Comparison of ENCODE assay signal across 27 mouse cellular contexts in the genomic region with DNA sequence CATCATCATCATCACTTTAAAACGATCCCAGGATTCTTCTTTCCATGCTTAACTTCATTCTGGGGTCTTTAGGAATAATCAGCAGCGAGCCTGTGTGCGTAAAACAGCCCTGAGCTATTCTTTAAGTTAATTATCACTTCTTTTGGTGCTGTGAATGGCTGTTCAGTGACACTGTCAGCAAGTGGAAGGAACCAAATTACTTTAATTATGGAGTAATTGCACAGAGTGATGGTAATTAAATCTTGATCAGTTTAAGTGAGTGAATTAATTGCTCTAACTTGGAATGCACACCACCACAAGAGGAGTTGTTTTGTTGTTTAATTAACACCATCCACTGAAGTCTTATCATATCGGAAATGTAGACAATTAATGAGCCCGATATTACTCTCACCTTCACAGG. TPM values are rescaled to one million over a fixed set of nuclear protein-coding genes. Genes with fewer than 3 reads are reported as not detected.
DNase-seq lines count a peak whose midpoint lies in the region; ATAC-seq and TF ChIP-seq lines count a peak whose summit lies in the region.
"Had no signal": no experiment of that assay in that cellular context is flagged by ENCODE, and none has a peak within 500 bp of the region (broad histone marks: within the 10 kb centered on the region; RNA-seq: fewer than 3 reads in every experiment).

No protein-coding gene starts in this region.

- TF ChIP-seq POLR2A in brain, embryonic 14.5 days (IDR thresholded peaks at IDR 0.05; ENCODE audit: borderline replicate concordance, extremely low read depth, insufficient read depth, insufficient read length, poor library complexity, severe bottlenecking) = no peak

- peak; percentile 59; the same call in 1 of the 2 replicates for ATAC-seq in hindbrain, embryonic 15.5 days (ENCODE audit: low FRiP score, low read depth)
- ATAC-seq in forebrain, embryonic 14.5 days = peak; percentile 91
- peak; percentile 78 for ATAC-seq in neural tube, embryonic 14.5 days (ENCODE audit: low read depth)
- ATAC-seq in intestine, embryonic 15.5 days = no peak
- ATAC-seq: intestine, postnatal 0 days; liver, embryonic 12.5 days had no signal

- no peak overlapping the region for H3K27ac ChIP-seq in hindbrain, embryonic 15.5 days (replicated peaks)
- no peak overlapping the region for H3K27ac ChIP-seq in hindbrain, embryonic 10.5 days
- no peak overlapping the region for H3K27ac ChIP-seq in forebrain, embryonic 14.5 days (ENCODE audit: low read depth, low read length)
- H3K27ac ChIP-seq in neural tube, embryonic 14.5 days (ENCODE audit: low read depth, low read length) = no peak overlapping the region
- no peak overlapping the region for H3K27ac ChIP-seq in intestine, embryonic 15.5 days
- H3K27ac ChIP-seq: embryonic facial prominence, embryonic 13.5 days; gastrocnemius, adult 2 months; heart, embryonic 10.5 days; layer of hippocampus, adult 2 months; limb, embryonic 13.5 days; liver, embryonic 12.5 days had no signal

- DNase-seq in hindbrain, embryonic 10.5 days (ENCODE audit: low spot score) = no peak
- DNase-seq in brain, embryonic 14.5 days (ENCODE audit: low read depth) = peak; percentile 93
- DNase-seq in forebrain, embryonic 14.5 days (ENCODE audit: low spot score) = peak; percentile 91
- DNase-seq in left cerebral cortex, adult 11 months (ENCODE audit: low spot score) = no peak
- DNase-seq: adrenal gland, adult 2 months; B cell, adult 2 months; cerebellum, adult 8-10 months; cerebellum, postnatal 36 days; embryo, embryonic 11 days; gastrocnemius, adult 2 months; kidney, postnatal 25 days; lung, adult 18-20 months; lung, postnatal 14 days; thymus, postnatal 25 days had no signal

- H3K9ac ChIP-seq in hindbrain, embryonic 15.5 days = no peak overlapping the region
- no peak overlapping the region for H3K9ac ChIP-seq in forebrain, embryonic 14.5 days (ENCODE audit: low read length)
- no peak overlapping the region for H3K9ac ChIP-seq in neural tube, embryonic 14.5 days (replicated peaks; ENCODE audit: low read depth, low read length)
- no peak overlapping the region for H3K9ac ChIP-seq in intestine, embryonic 15.5 days
- H3K9ac ChIP-seq: embryonic facial prominence, embryonic 13.5 days; limb, embryonic 13.5 days; liver, embryonic 12.5 days had no signal

- H3K4me3 ChIP-seq in hindbrain, embryonic 15.5 days = no peak overlapping the region
- no peak overlapping the region for H3K4me3 ChIP-seq in hindbrain, embryonic 10.5 days
- H3K4me3 ChIP-seq in forebrain, embryonic 14.5 days (ENCODE audit: low read depth, low read length) = no peak overlapping the region
- no peak overlapping the region for H3K4me3 ChIP-seq in neural tube, embryonic 14.5 days (ENCODE audit: low read depth, low read length)
- no peak overlapping the region for H3K4me3 ChIP-seq in intestine, embryonic 15.5 days (replicated peaks)
- H3K4me3 ChIP-seq: embryonic facial prominence, embryonic 13.5 days; erythroblast, embryonic 14.5 days; gastrocnemius, adult 2 months; heart, embryonic 10.5 days; layer of hippocampus, adult 2 months; limb, embryonic 13.5 days; liver, embryonic 12.5 days had no signal

- H3K4me1 ChIP-seq in hindbrain, embryonic 15.5 days (replicated peaks) = peaks cover 6% of the 10 kb centered on the region; the same call in 1 of the 2 replicates
- peaks cover 11% of the 10 kb centered on the region for H3K4me1 ChIP-seq in hindbrain, embryonic 10.5 days (replicated peaks)
- H3K4me1 ChIP-seq in forebrain, embryonic 14.5 days (ENCODE audit: control insufficient read depth, insufficient read depth, low read length) = peaks cover 3% of the 10 kb centered on the region; the same call in 1 of the 2 replicates
- H3K4me1 ChIP-seq in neural tube, embryonic 14.5 days (ENCODE audit: control insufficient read depth, insufficient read depth, low read length) = 0 out of 2 replicates have a peak, but pooled peaks cover 3% of the 10 kb centered on the region
- H3K4me1 ChIP-seq in intestine, embryonic 15.5 days (replicated peaks) = 0 out of 2 replicates have a peak, but pooled peaks cover 6% of the 10 kb centered on the region
- H3K4me1 ChIP-seq: limb, embryonic 13.5 days had no signal

- H3K36me3 ChIP-seq in hindbrain, embryonic 15.5 days = no peaks in the 10 kb centered on the region
- no peaks in the 10 kb centered on the region for H3K36me3 ChIP-seq in hindbrain, embryonic 10.5 days
- no peaks in the 10 kb centered on the region for H3K36me3 ChIP-seq in forebrain, embryonic 14.5 days (ENCODE audit: control insufficient read depth, insufficient read depth, low read length)
- no peaks in the 10 kb centered on the region for H3K36me3 ChIP-seq in neural tube, embryonic 14.5 days (ENCODE audit: control insufficient read depth, insufficient read depth, low read length)
- no peaks in the 10 kb centered on the region for H3K36me3 ChIP-seq in intestine, embryonic 15.5 days
- H3K36me3 ChIP-seq: embryonic facial prominence, embryonic 13.5 days; G1E; heart, embryonic 10.5 days; limb, embryonic 13.5 days; liver, embryonic 12.5 days had no signal

- 52% methylated on average over 5 of the region's 5 CpGs for WGBS in hindbrain, embryonic 15.5 days
- 88% methylated on average over 5 of the region's 5 CpGs for WGBS in hindbrain, embryonic 10.5 days
- 7% methylated on average over 5 of the region's 5 CpGs for WGBS in forebrain, embryonic 14.5 days
- WGBS in neural tube, embryonic 14.5 days = 38% methylated on average over 5 of the region's 5 CpGs
- WGBS in intestine, embryonic 15.5 days = 87% methylated on average over 5 of the region's 5 CpGs

- no peaks in the 10 kb centered on the region for H3K9me3 ChIP-seq in hindbrain, embryonic 15.5 days
- no peaks in the 10 kb centered on the region for H3K9me3 ChIP-seq in hindbrain, embryonic 10.5 days
- H3K9me3 ChIP-seq in forebrain, embryonic 14.5 days (replicated peaks; ENCODE audit: control insufficient read depth, low read length) = 0 out of 2 replicates have a peak, but pooled peaks cover 2% of the 10 kb centered on the region
- H3K9me3 ChIP-seq in neural tube, embryonic 14.5 days (ENCODE audit: control insufficient read depth, low read length) = no peaks in the 10 kb centered on the region
- H3K9me3 ChIP-seq in intestine, embryonic 15.5 days = no peaks in the 10 kb centered on the region
- H3K9me3 ChIP-seq: embryonic facial prominence, embryonic 13.5 days; G1E; heart, embryonic 10.5 days; limb, embryonic 13.5 days; liver, embryonic 12.5 days had no signal

- TF ChIP-seq CTCF in brain, embryonic 14.5 days (IDR thresholded peaks at IDR 0.05; ENCODE audit: borderline replicate concordance, extremely low read depth, insufficient read depth, insufficient read length) = no peak

- no peaks in the 10 kb centered on the region for H3K27me3 ChIP-seq in hindbrain, embryonic 15.5 days
- H3K27me3 ChIP-seq in hindbrain, embryonic 10.5 days (ENCODE audit: insufficient read depth, poor library complexity, severe bottlenecking) = no peaks in the 10 kb centered on the region; the same call in 1 of the 2 replicates
- peaks cover 78% of the 10 kb centered on the region for H3K27me3 ChIP-seq in forebrain, embryonic 14.5 days (replicated peaks; ENCODE audit: control insufficient read depth, insufficient read depth, low read length)
- no peaks in the 10 kb centered on the region for H3K27me3 ChIP-seq in neural tube, embryonic 14.5 days (ENCODE audit: control insufficient read depth, insufficient read depth, low read length)
- no peaks in the 10 kb centered on the region for H3K27me3 ChIP-seq in intestine, embryonic 15.5 days (replicated peaks)
- H3K27me3 ChIP-seq: CH12.LX; limb, embryonic 13.5 days had no signal

- no peak overlapping the region for H3K4me2 ChIP-seq in hindbrain, embryonic 15.5 days
- no peak overlapping the region for H3K4me2 ChIP-seq in forebrain, embryonic 14.5 days (ENCODE audit: low read length)
- no peak overlapping the region for H3K4me2 ChIP-seq in neural tube, embryonic 14.5 days (ENCODE audit: low read depth, low read length)
- H3K4me2 ChIP-seq in intestine, embryonic 15.5 days (replicated peaks) = no peak overlapping the region
- H3K4me2 ChIP-seq: embryonic facial prominence, embryonic 13.5 days; limb, embryonic 13.5 days; liver, embryonic 12.5 days; midbrain, embryonic 11.5 days had no signal

RNA-seq across cellular contexts. Expression of a gene that starts 27.3 kb away (rescaled TPM):
- 16.5 and 17.5 TPM in 2 replicates for polyA plus RNA-seq in hindbrain, embryonic 15.5 days (2015; fragmentation: Nextera tagmentation; extraction: Ambion mirVana)
- 18.1 TPM in 2 replicates for polyA plus RNA-seq in hindbrain, embryonic 10.5 days (2016; fragmentation: Nextera tagmentation; extraction: Ambion mirVana)
- 18.3 and 19.6 TPM in 2 replicates for polyA plus RNA-seq in brain, embryonic 14.5 days (2012; rRNA removed)
- polyA plus RNA-seq in forebrain, embryonic 14.5 days (2014; fragmentation: Nextera tagmentation; extraction: Ambion mirVana) = 14.2 and 18.8 TPM in 2 replicates
- 19.9 and 23.3 TPM in 2 replicates for polyA plus RNA-seq in neural tube, embryonic 14.5 days (2014; fragmentation: Nextera tagmentation; extraction: Ambion mirVana)
- polyA plus RNA-seq in intestine, embryonic 15.5 days (2015; fragmentation: Nextera tagmentation; extraction: Ambion mirVana) = 15.6 and 17.4 TPM in 2 replicates

Comparison
In these comparisons a context has a peak if more than half of its experiments do, and no peak if none do; other contexts are left out.
1. DNase-seq: peak in brain, embryonic 14.5 days (single experiment) and forebrain, embryonic 14.5 days (single experiment); none in hindbrain, embryonic 10.5 days (single experiment) and left cerebral cortex, adult 11 months (single experiment).